Mouse (Mus musculus): ENCODE measurements at regions not wholly inside any gene's neighbourhood (a gene's known extent, or its start where the extent isn't known, plus 50 kb on each side); places are given as distances from the start of the nearest gene placed in this dataset.

DNA sequence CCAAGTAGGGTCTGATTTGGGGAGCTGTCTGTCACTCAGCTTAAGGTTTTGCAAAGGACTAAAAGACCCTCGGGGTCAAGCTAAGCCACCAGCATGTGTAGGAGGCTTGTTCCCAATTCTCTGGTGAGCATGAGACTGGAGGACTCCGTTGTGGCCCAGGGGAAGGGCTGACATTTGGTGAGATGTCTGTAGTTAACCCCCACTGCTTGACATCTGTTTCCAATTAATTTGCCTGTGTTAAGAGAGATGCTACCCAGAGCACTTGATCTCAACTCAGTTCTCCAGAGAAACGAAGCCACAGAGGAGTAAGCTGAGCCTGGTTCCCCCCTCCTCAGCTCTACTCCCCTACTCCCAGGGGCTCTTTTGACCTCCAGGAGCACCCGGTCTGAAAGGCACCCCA lies 100.2 kb upstream of the Top1 start:
- TF ChIP-seq CTCF (IDR thresholded peaks at IDR 0.05; ENCODE audit: extremely low read depth, insufficient read depth, insufficient read length, insufficient replicate concordance): no peak
- no peak for TF ChIP-seq POLR2A (IDR thresholded peaks at IDR 0.05; ENCODE audit: low read depth, low read length)
